Mouse (Mus musculus) limb, embryonic 13.5 days (tissue): ENCODE results near the gene Hist1h2ae. TPM values are rescaled to one million over a fixed set of nuclear protein-coding genes. Genes with fewer than 3 reads are reported as not detected.
"Not testable (repeated sequence)": the region's sequence is repeated elsewhere in the genome, so short reads cannot be mapped to it uniquely, and the experiment has no call there.

Experiments used
- ATAC-seq: fragments of 200-750 bp; cut with Nextera tagmentation; 2 replicates; pipeline ENCODE4 v1.8.0; 2017; ENCODE audit warnings: low read depth, moderate number of reproducible peaks, moderate TSS enrichment; ENCODE audit not compliant: low FRiP score
- H3K27ac ChIP-seq: fragments of 300-500 bp; sonication (generic); 2 replicates; pipeline ENCODE4 v1.5.1; 2015; ENCODE audit warnings: inconsistent platforms, mild to moderate bottlenecking, moderate library complexity
- H3K27me3 ChIP-seq: fragments of 300-500 bp; sonication (generic); 2 replicates; pipeline ENCODE4 v1.6.1; 2015; ENCODE audit warnings: mild to moderate bottlenecking, inconsistent platforms
- H3K36me3 ChIP-seq: fragments of 300-500 bp; sonication (generic); 2 replicates; pipeline ENCODE4 v1.6.1; 2015; ENCODE audit warnings: inconsistent platforms, mild to moderate bottlenecking, moderate library complexity
- H3K4me1 ChIP-seq: fragments of 300-500 bp; sonication (generic); 2 replicates; pipeline ENCODE4 v1.6.1; 2015; ENCODE audit warnings: inconsistent platforms
- H3K4me2 ChIP-seq: fragments of 300-500 bp; sonication (generic); replicated peaks from 2 replicates; pipeline ENCODE4 v1.6.1; 2015; ENCODE audit warnings: inconsistent platforms, mild to moderate bottlenecking, moderate library complexity
- H3K4me3 ChIP-seq: fragments of 300-500 bp; sonication (generic); 2 replicates; pipeline ENCODE4 v1.5.1; 2015; ENCODE audit warnings: moderate library complexity, mild to moderate bottlenecking, inconsistent platforms
- H3K9ac ChIP-seq: fragments of 300-500 bp; sonication (generic); 2 replicates; pipeline ENCODE4 v1.6.1; 2015; ENCODE audit warnings: mild to moderate bottlenecking, inconsistent platforms
- H3K9me3 ChIP-seq: fragments of 300-500 bp; sonication (generic); 2 replicates; pipeline ENCODE4 v1.6.1; 2016; ENCODE audit warnings: inconsistent platforms
- WGBS: fragments of 180-500 bp; shearing (Covaris S2); methylation state at CpG from one replicate; pipeline ENCODE4 v1.1.7; 2015; 5-methylcytosine and 5-hydroxymethylcytosine counted together
- polyA plus RNA-seq: library from polyadenylated mRNA; unstranded; fragments of >200 nt; fragmentation: Nextera tagmentation; extraction: Ambion mirVana; gene quantifications from 2 replicates; pipeline ENCODE4 v1.2.1, GENCODE M21; 2015

The Hist1h2ae gene
- polyA plus RNA-seq, 1 experiment from 2014 or later = 115 TPM

DNA sequence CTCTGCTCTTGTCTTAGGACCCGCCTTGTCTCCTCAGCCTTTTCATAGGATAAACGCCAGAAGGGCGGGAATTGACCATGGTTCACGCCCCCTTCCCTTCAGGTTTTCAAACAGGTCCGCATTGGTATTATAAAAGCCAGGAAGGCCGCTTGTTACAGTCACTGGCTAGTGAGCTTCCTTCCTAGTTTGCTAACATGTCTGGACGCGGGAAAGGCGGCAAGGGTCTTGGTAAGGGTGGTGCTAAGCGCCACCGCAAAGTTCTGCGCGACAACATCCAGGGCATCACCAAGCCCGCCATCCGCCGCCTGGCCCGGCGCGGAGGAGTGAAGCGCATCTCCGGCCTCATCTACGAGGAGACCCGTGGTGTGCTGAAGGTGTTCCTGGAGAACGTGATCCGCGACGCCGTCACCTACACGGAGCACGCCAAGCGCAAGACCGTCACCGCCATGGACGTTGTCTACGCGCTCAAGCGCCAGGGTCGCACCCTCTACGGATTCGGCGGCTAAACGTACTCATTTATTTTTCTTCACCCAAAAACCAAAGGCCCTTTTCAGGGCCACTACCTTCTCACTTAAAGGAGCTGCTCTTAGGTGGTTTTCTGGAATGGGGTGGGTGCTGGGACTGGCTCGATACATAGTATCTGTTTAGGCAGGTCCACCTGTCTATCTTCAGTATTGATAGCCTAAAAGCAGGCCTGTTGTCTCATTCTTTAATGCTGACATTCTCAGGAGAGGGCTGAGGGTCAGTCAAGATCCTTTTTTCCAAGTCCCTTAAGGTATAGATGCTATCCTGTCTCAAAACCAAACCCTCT is 10.6 kb upstream of the Hist1h2ae start, which contains the start of gene Hist1h4d:
Hist1h4d (plus strand) TSS at position 191 of the 811 bp plus-strand sequence.
- ATAC-seq = peak; percentile 90
- under 1% methylated on average over 43 of the region's 43 CpGs for whole genome bisulfite sequencing
- Histone ChIP-seq H3K36me3 (no peaks in the 10 kb centered on the region), H3K27ac (peak within 1 kb of the TSS; percentile 92), H3K27me3 (no peaks in the 10 kb centered on the region), H3K4me2 (peak within 1 kb of the TSS; percentile 87), H3K9me3 (no peaks in the 10 kb centered on the region), H3K9ac (peak within 1 kb of the TSS; percentile 79), H3K4me1 (peaks cover 42% of the 10 kb centered on the region), H3K4me3 (peak within 1 kb of the TSS; percentile 58)

DNA sequence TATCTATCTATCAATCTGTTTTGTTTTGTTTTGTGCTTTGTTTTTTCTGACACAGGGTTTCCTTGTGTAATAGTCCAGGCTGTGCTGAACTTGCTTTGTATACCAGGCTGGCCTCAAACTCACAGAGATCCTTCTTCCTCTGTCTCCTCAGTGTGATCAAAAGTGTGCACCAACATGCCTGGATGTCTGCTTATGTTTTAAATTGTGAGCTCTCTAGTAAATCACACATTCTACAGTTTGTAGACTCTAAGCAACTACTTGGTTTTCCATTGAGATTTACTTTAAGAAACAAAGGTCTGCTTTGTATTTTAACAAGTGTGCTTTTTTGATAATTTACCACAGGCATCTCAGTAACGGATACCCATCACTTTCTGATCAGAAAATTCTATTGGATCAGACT is 6.8 kb upstream of the Hist1h2ae start:
- no peak for ATAC-seq
- Histone ChIP-seq H3K27me3 (no peaks in the 10 kb centered on the region), H3K4me2 (no peak overlapping the region), H3K9me3 (no peaks in the 10 kb centered on the region), H3K9ac (no peak overlapping the region), H3K36me3 (no peaks in the 10 kb centered on the region), H3K27ac (no peak overlapping the region), H3K4me3 (no peak overlapping the region), H3K4me1 (peaks cover 35% of the 10 kb centered on the region)
- 88% methylated on average over 1 of the region's 1 CpGs for WGBS

DNA sequence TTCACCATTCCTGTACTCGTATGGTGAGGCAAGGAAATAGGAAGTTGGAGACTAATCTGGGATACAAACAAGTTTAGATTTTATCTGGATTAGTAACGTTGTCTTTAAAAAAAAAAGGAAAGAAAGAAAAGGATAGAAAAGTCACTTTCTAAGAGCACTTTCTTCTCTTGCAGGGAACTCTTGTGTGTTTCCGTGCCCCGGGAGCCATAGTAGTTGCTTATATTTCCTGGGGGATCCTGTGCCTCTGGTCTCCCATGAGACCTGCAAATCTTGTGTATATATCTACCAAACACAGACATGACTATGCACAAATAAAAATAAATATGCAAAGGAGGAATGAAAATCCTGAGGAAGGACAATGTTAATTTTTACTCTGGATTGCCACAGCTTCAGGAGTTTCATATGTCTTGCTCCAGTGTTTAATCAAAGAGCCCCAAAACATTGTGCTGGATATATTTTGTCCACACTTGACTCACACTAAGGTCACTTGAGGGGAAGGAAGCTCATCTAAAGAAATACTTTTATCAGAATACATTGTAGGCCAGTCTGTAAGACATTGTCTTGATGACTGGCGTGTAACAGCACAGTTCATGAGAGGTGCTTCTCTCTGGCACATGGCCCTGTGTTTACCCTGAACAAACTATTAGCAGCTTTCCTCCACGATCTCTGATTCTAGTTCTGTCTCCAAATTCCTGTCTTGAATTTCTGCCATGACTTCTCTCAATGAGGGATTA is 6.1 kb upstream of the Hist1h2ae start:
- Histone ChIP-seq H3K4me1 (peaks cover 35% of the 10 kb centered on the region), H3K36me3 (no peaks in the 10 kb centered on the region), H3K27me3 (no peaks in the 10 kb centered on the region), H3K4me3 (peak overlapping the region; percentile 52), H3K9ac (peak overlapping the region; percentile 79), H3K27ac (peak overlapping the region; percentile 87), H3K9me3 (no peaks in the 10 kb centered on the region), H3K4me2 (peak overlapping the region; percentile 70)
- WGBS = 51% methylated on average over 6 of the region's 6 CpGs
- no peak for ATAC-seq

DNA sequence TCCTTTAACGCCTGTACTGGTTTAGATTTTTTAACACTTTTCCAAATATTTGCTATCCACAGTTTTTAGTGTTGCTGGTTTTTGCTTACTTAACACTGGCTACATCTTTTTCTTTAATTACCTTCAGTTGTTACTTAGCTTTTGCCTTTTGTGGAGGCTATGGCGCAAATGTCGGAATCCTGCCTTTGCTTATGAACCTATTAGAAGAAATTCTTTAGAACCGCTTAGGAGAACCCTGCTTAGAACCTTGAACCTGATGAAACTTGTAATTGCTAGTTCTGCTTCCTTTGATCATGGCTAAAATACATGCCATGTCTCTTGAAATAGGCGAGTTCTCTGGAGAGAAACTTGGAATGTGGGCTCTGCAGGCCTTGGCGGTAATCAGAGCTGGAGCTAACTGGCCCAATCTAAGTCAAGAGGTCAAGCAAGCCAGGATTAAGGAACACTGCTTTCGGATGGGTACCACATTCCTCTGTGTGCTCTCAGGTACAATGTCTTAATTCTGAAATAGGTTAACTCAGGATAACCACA is 5.4 kb upstream of the Hist1h2ae start:
- ATAC-seq = no peak
- no peaks in the 10 kb centered on the region for H3K36me3 ChIP-seq
- H3K4me2 ChIP-seq = peak overlapping the region; percentile 70
- H3K9me3 ChIP-seq = no peaks in the 10 kb centered on the region
- H3K9ac ChIP-seq = peak overlapping the region; percentile 79
- peak overlapping the region; percentile 52 for H3K4me3 ChIP-seq
- peak overlapping the region; percentile 87 for H3K27ac ChIP-seq
- 4% methylated on average over 7 of the region's 7 CpGs for WGBS
- peaks cover 34% of the 10 kb centered on the region for H3K4me1 ChIP-seq
- no peaks in the 10 kb centered on the region for H3K27me3 ChIP-seq

DNA sequence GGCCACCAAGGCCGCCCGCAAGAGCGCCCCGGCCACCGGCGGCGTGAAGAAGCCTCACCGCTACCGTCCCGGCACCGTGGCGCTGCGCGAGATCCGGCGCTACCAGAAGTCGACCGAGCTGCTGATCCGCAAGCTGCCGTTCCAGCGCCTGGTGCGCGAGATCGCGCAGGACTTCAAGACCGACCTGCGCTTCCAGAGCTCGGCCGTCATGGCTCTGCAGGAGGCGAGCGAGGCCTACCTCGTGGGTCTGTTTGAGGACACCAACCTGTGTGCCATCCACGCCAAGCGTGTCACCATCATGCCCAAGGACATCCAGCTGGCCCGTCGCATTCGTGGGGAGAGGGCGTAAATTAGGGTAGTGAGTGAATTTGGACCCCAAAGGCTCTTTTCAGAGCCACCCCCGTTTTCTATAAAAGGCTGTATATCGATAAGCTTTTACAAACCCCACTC is 4.9 kb upstream of the Hist1h2ae start:
- not testable (repeated sequence) for ATAC-seq, H3K27me3 ChIP-seq, H3K9me3 ChIP-seq, H3K36me3 ChIP-seq
- Histone ChIP-seq H3K4me3 (peak overlapping the region; percentile 52), H3K9ac (peak overlapping the region; percentile 79), H3K4me1 (peaks cover 32% of the 10 kb centered on the region), H3K27ac (peak overlapping the region; percentile 87), H3K4me2 (peak overlapping the region; percentile 70)
- WGBS = under 1% methylated on average over 13 of the region's 40 CpGs

DNA sequence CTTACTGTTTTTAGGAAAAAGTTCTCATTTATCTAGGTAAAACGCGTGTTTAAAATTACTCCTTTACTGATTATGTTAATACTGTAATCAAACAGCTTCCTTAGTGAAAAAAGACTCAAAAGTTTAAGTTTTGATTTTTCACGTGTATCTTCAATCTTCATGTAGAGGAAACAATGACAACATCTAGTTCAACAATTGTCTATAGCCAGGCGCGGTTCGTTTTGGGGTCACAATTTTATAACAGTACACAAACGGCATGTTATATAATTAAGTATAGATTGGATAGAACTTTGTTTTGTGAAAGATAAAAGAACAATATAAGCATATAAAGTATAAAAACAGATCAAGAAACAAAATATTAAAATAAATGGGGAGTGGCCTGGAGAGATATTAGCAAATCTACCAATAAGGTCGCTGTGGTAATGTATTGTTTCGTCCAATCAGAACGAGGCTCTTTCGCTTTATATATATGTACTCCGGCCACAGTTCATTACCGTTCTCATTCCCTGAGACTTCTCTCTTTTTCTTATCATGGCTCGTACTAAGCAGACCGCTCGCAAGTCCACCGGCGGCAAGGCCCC is 4.3 kb upstream of the Hist1h2ae start, which contains the start of gene Hist1h3d:
Hist1h3d (plus strand) TSS at position 493 of the 581 bp plus-strand sequence.
- peak; percentile 60 for ATAC-seq
- Histone ChIP-seq H3K9me3 (no peaks in the 10 kb centered on the region), H3K9ac (peak within 1 kb of the TSS; percentile 79), H3K4me1 (peaks cover 31% of the 10 kb centered on the region), H3K4me2 (peak within 1 kb of the TSS; percentile 70), H3K27me3 (no peaks in the 10 kb centered on the region), H3K27ac (peak within 1 kb of the TSS; percentile 88), H3K4me3 (peak within 1 kb of the TSS; percentile 52), H3K36me3 (no peaks in the 10 kb centered on the region)
- 0% methylated on average over 18 of the region's 18 CpGs for WGBS

DNA sequence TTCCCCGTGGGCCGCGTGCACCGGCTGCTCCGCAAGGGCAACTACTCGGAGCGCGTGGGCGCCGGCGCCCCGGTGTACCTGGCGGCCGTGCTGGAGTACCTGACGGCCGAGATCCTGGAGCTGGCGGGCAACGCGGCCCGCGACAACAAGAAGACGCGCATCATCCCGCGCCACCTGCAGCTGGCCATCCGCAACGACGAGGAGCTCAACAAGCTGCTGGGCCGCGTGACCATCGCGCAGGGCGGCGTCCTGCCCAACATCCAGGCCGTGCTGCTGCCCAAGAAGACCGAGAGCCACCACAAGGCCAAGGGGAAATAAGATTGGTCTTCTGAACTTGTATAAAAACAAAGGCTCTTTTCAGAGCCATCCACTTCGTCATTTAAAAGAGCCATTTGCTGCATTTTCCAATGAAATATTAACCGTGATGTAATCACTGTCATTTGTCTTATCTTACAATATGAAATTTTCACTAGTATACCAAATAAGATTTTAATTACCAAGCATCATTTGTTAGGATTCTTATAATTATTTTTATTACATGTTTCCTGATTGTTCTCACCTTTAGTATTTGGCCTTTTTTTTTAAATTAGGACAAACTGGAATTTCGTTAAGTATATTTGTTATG is 3.6 kb upstream of the Hist1h2ae start:
- not testable (repeated sequence) for H3K27me3 ChIP-seq, H3K9me3 ChIP-seq, H3K36me3 ChIP-seq, ATAC-seq
- Histone ChIP-seq H3K4me2 (peak overlapping the region; percentile 61), H3K4me1 (peaks cover 35% of the 10 kb centered on the region), H3K27ac (peak overlapping the region; percentile 88), H3K4me3 (peak overlapping the region; percentile 53), H3K9ac (peak overlapping the region; percentile 66)
- 0% methylated on average over 12 of the region's 39 CpGs for WGBS

DNA sequence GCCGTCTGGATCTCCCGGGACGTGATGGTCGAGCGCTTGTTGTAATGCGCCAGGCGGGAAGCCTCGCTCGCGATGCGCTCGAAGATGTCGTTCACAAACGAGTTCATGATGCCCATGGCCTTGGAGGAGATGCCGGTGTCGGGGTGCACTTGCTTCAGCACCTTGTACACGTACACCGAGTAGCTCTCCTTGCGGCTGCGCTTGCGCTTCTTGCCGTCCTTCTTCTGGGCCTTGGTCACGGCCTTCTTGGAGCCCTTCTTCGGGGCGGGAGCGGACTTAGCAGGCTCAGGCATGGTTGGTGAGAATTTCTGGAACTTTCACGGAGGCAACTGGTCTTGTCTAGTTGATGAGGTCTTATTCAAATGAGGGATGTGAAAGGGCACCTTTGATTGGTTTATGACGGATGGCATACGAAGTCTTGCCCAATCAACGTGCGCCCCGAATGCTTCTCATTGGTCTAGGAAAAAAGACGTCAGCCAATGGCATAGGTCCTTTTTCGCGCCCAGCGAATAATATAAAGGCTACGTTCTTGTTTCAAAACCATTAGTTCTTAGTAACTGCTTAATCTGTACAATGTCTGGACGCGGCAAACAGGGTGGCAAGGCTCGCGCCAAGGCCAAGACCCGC is 3.0 kb upstream of the Hist1h2ae start, which contains the start of the genes Hist1h2bf and Hist1h2ad:
Hist1h2bf (minus strand) TSS at position 299 of the 627 bp plus-strand sequence.
Hist1h2ad (plus strand) TSS at position 484 of the 627 bp plus-strand sequence.
- Histone ChIP-seq H3K4me1 (peaks cover 35% of the 10 kb centered on the region), H3K27ac (peak within 1 kb of the TSS; percentile 96), H3K9ac (peak within 1 kb of the TSS; percentile 80), H3K4me3 (peak within 1 kb of the TSS; percentile 53), H3K4me2 (peak within 1 kb of the TSS; percentile 75)
- ATAC-seq = peak; percentile 91
- not testable (repeated sequence) for H3K27me3 ChIP-seq, H3K36me3 ChIP-seq, H3K9me3 ChIP-seq
- WGBS = 1% methylated on average over 42 of the region's 42 CpGs

DNA sequence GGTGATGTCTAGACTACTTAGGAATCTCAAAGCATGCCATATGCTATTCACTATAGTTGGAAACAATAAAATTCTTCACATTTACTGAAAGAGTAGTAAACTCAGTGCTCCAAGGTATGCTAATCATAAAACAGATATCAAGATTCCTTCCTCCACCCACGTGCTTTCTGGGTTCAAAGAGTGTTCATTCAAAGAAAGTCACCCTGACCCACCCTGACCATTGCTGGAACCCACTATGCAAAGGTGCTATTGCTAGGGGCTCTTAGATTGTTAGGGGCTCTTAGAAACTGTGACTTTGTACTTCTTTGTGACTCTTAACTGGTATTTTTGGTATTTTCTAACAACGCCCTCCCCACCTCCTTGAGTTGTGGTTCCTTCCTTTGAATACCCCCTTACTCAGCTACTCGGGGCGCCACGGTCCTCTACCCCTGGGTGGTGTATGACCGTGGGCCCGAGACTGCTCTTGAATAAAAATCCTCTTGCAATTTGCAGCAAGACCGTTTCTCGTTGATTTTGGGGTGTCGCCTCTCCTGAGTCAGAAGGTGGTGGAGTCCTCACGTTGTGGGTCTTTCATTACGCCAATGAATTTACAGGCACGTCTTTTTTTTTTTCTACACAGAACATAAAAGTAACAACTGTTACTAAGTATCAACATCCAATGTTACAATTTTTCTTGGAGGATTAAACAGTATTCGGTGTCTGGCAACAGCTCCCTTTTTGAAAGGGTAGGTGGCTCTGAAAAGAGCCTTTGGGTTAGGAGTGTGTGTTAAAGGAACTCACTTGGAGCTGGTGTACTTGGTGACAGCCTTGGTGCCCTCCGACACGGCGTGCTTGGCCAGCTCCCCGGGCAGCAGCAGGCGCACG is 2.2 kb upstream of the Hist1h2ae start:
- not testable (repeated sequence) for ATAC-seq, H3K9me3 ChIP-seq, H3K27me3 ChIP-seq, H3K36me3 ChIP-seq
- H3K4me2 ChIP-seq = peak overlapping the region; percentile 75
- H3K4me1 ChIP-seq = peaks cover 35% of the 10 kb centered on the region
- peak overlapping the region; percentile 96 for H3K27ac ChIP-seq
- H3K4me3 ChIP-seq = peak overlapping the region; percentile 53
- WGBS = 10% methylated on average over 20 of the region's 20 CpGs
- peak overlapping the region; percentile 80 for H3K9ac ChIP-seq

DNA sequence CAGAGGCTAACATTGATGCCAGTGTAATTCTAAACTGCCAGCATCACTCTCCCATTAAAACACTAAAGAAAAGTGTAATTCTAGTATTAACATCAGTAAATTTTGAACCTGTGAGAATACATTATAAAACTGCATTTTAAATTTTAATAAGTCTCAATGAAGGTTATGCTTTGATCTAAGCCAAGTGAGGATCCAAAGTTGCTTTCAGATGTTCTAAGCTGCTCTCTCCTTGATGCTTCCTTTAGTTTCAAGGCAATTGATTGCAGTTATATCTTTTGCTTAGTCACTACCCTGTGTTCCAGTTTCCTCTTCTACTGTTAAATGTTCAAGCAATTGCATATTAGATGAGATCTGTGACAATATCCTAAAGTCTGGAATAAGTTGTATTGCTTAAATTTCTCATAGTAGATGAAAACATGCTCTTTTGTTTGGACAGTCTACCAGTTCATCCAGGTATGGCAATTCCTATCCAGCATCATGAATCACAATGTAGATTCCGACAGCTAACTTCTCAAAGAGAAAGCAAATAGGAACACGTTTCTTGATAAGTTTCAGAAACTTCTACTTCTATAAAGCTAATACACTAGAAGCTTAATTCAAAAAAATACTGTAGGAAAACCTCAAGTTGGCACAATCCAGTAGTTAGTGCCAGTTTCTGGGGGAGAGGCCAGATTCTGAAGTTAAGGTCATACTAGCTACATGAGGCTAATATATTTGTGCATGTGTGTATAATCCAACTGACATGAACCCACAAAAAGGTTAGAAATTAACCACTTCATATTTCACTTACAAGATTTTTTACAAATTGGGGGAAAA is 1.4 kb upstream of the Hist1h2ae start:
- no peak for ATAC-seq
- Histone ChIP-seq H3K4me1 (peaks cover 35% of the 10 kb centered on the region), H3K27ac (peak overlapping the region; percentile 96), H3K9me3 (no peaks in the 10 kb centered on the region), H3K9ac (peak overlapping the region; percentile 80), H3K27me3 (no peaks in the 10 kb centered on the region), H3K4me3 (peak overlapping the region; percentile 53), H3K4me2 (peak overlapping the region; percentile 75), H3K36me3 (no peaks in the 10 kb centered on the region)
- WGBS = 36% methylated on average over 2 of the region's 2 CpGs
